Mouse (Mus musculus) C2C12 (cell line): ENCODE measurements at regions not wholly inside any gene's neighbourhood (a gene's known extent, or its start where the extent isn't known, plus 50 kb on each side); places are given as distances from the start of the nearest gene placed in this dataset.

Source experiments
- CTCF ChIP-seq: IDR thresholded peaks from one replicate; pipeline ENCODE4 v1.5.1; 2011; ENCODE audit not compliant: control insufficient read depth, insufficient read depth, insufficient read length
- MAX ChIP-seq: IDR thresholded peaks from one replicate; pipeline ENCODE4 v1.6.1; 2011; ENCODE audit warnings: mild to moderate bottlenecking, control low read depth
- MYOD1 ChIP-seq: IDR thresholded peaks from one replicate; pipeline ENCODE4 v1.6.1; 2011; ENCODE audit warnings: low read depth; ENCODE audit not compliant: control insufficient read depth, insufficient read length
- MYOG ChIP-seq: IDR thresholded peaks from one replicate; pipeline ENCODE4 v1.6.1; 2011; ENCODE audit not compliant: control insufficient read depth, insufficient read length; ENCODE audit errors: extremely low read depth
- USF1 ChIP-seq: IDR thresholded peaks from one replicate; pipeline ENCODE4 v1.6.1; 2011; ENCODE audit warnings: low read depth, mild to moderate bottlenecking, control low read depth, moderate library complexity

- TF ChIP-seq CTCF = no peak
- TF ChIP-seq USF1 = no peak
- no peak for TF ChIP-seq MYOD1
- TF ChIP-seq MYOG = no peak
- TF ChIP-seq MAX = no peak
Measured at GRCm38 (mm10) chr4:131491960-131492359, 346.1 kb downstream of the Ptpru start.
